Mouse (Mus musculus): ENCODE data around the gene Pvalb.

Pvalb gene

DNA sequence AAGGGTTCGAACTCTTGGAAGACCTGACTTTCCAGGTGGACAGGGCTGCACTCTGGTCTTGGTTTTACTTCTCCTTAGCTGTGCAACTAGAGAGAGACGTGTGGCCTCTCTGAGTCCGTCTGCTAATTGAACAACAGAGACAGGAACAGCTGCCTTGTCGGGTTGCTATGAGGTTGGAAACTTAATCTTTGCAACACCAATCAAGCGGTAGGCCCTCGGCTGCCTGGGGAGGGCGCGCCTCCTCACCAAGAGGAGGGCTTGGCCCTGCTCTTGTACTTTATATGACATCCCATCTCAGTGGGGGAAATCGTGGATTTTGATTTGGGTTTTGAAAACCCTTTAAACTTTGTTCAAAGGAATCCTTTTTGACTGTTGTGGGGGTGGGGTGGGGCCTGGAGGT lies 44.3 kb downstream of the Pvalb start:
- in situ Hi-C loops (cut with MboI, MseI), result no loop called here

DNA sequence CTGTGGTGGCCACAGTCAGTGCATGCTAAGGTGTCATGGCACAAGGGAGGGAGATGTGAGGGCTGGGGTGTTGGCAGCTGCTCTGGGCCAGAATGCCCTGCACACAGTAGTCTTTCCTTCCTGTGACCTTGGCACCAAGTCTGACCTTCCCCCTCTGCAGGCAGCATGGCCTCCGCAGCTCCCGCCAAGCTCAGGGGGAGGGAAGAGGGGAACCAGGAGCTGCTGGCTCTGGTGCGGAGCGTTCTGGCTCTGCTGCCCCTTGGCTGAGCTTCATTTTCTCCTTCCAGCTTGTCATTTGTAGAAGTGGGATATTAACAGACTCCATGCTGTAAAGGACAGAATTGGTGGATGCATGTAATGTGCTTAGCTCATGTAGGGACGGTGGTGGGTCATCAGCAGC lies 47.9 kb downstream of the Pvalb start:
- in situ Hi-C loops (cut with MboI, MseI), result loop anchor here (10.0 kb wide), 1 partner anchor 1754 kb away; no protein-coding TSS in a partner anchor

DNA sequence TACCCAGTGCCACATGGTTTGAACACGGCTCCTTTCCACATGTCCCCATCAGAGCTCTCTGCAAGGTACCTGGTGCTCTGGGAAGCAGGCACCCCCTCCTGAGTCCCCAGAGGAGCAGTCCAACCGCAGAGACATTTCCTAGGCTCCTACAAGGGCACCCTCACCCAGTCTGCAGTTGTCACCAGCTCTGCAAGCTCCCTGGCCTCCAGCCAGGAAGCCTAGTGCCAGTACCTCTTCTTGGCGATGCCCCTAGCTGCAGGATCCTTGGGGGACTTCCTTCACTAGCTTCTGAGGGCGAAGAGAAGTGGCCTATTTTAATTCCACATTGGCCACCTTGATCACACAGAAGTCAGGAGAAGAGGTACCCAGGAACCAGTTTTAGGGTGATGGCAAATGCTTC lies 48.4 kb downstream of the Pvalb start:
- in situ Hi-C loops (cut with MboI, MseI), result loop anchor here (10.0 kb wide), 1 partner anchor 1753 kb away; no protein-coding TSS in a partner anchor

DNA sequence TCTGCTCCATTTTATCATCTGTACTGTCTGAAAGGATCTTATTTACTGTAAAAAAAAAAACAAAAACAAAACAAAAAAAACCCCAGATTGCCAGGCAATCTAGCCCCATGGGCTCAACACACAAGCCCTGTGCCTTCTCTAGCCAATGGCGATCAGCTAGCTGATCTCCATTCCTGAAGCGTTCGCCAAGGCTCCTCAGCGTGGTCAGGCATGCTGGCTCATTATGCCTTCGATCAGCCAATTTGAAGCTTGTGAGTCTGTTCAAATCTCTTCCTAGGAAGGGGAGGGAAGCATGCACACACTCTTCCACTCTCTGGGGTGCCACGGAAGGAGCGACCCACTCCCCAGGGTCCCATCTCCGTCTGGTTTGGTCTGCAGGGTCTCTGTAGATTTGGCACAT lies 48.9 kb downstream of the Pvalb start:
- in situ Hi-C loops (cut with MboI, MseI), result loop anchor here (10.0 kb wide), 1 partner anchor 1753 kb away; no protein-coding TSS in a partner anchor

DNA sequence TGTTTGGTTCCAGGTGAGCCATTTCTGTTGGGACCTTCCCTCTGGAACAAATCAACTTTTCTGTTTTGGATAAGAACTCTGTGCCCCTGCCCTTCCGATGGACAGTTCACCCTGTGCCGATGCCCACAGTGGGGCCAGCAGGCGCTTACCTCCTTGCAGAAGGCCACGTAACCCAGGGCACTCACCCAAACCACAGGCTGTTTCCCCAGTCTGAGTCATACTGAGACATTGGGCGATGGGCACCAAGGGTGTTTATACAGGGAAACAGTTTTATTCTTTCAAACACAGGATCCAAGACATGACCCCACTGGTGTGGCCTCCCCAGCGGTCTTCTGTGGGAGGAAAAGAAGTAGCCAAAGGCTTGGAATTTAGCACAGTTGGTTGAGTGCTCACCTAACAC lies 50.8 kb downstream of the Pvalb start:
- in situ Hi-C loops (cut with MboI, MseI), result loop anchor here (10.0 kb wide), 1 partner anchor 1751 kb away; no protein-coding TSS in a partner anchor

DNA sequence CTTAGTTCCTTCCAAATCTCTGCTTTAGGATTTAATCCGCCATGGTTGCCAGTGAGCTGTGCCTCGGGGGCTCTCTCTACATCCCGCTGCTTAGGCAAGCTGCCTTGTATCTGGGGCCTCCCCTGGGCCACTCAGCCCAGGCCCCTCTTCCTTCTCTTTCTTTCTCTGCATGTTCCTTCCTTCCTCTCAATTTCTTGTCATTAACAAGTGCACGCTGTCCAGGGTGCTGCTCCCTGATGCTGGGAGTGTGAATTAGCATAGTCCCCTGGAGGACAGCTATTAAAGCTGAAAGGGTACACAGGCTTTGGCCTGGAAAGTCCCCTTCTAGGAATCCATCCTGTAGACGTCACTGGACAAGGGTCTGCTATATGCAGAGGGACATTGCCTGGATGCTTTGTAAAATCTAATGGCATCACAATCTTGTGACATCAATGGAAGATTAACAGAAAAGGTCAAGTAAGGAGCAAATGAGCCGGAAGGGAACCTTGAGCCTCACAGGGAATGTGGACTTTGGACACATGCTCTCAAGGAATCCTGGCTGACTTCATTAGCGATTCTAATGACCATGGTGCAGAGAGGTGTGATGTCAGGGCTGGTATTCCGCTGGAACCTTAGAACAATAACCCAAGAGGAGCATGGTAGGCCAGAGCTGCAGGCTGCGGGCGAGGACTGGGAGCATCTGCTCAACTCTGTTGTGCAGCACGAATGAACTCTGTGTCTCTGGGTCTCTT lies 53.0 kb downstream of the Pvalb start:
- in situ Hi-C loops (cut with MboI, MseI), result loop anchor here (10.0 kb wide), 1 partner anchor 1748 kb away; no protein-coding TSS in a partner anchor

DNA sequence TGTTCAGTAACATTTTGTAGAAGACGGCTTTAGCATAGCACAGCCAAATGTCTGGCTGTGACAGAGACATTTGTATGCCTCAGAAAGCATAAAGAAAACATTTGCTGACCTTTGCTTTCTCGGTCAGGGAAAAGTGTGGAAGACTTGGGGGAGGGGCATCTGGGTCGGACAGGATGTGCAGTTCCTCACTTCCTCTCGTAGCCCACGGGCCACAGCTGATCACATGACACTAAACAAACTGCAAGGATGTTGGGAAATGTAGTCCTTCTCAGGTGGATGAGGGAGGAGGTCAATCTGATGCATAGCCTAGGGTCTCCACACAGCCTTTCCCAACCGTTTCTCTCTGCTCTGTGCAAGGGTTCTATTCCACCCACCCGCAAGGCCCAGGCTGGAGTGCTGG lies 57.6 kb downstream of the Pvalb start:
- in situ Hi-C loops (cut with MboI, MseI), result no loop called here

All from T-helper 1 cell (primary cell).